19 mouse cellular contexts compared by ENCODE assay signal in genomic region chr16:39159725-39160124, GRCm38 (mm10).
"Had no signal": no experiment of that assay in that cellular context is flagged by ENCODE, and none has a peak within 500 bp of the region (broad histone marks: within the 10 kb centered on the region; RNA-seq: fewer than 3 reads in every experiment).

No protein-coding gene starts in this region.

- ATAC-seq: midbrain, embryonic 15.5 days had no signal

- H3K4me3 ChIP-seq: left cerebral cortex, adult 2 months; liver, embryonic 13.5 days; midbrain, embryonic 15.5 days; neural tube, embryonic 12.5 days; neural tube, embryonic 15.5 days had no signal

- H3K4me2 ChIP-seq: liver, embryonic 13.5 days; midbrain, embryonic 11.5 days; midbrain, embryonic 15.5 days; neural tube, embryonic 12.5 days; neural tube, embryonic 15.5 days had no signal

- H3K9me3 ChIP-seq: liver, embryonic 13.5 days; midbrain, embryonic 15.5 days; neural tube, embryonic 12.5 days; neural tube, embryonic 15.5 days had no signal

- H3K36me3 ChIP-seq: liver, embryonic 13.5 days; midbrain, embryonic 15.5 days; neural tube, embryonic 12.5 days; neural tube, embryonic 15.5 days had no signal

- H3K27me3 ChIP-seq: liver, embryonic 13.5 days; midbrain, embryonic 15.5 days; neural tube, embryonic 12.5 days; neural tube, embryonic 15.5 days had no signal

- H3K4me1 ChIP-seq: liver, embryonic 13.5 days; midbrain, embryonic 15.5 days; neural tube, embryonic 12.5 days; neural tube, embryonic 15.5 days had no signal

- DNase-seq: kidney, postnatal 25 days; layer of hippocampus, postnatal 36 days; liver, embryonic 13.5 days; lung, adult 2 months; lung, postnatal 14 days; lung, postnatal 4 days; right cerebral cortex, adult 18-20 months; right cerebral cortex, postnatal 14 days; right cerebral cortex, postnatal 4 days; thymus, adult 2 months; thymus, postnatal 14 days; thymus, postnatal 4 days had no signal

- H3K9ac ChIP-seq: liver, embryonic 13.5 days; midbrain, embryonic 15.5 days; neural tube, embryonic 12.5 days; neural tube, embryonic 15.5 days had no signal

- H3K27ac ChIP-seq: kidney, postnatal 0 days; left cerebral cortex, adult 2 months; liver, embryonic 13.5 days; midbrain, embryonic 15.5 days; neural tube, embryonic 12.5 days; neural tube, embryonic 15.5 days; stomach, postnatal 0 days had no signal
